Mouse (Mus musculus): Measurements from ENCODE around the gene Thumpd2. TPM values are rescaled to one million over a fixed set of nuclear protein-coding genes. Genes with fewer than 3 reads are reported as not detected.
A peak's percentile ranks its signal among the peaks of the same experiment; 100 is the strongest.

Thumpd2 gene
- polyA plus RNA-seq, 1 experiment from 2014 or later, result 9.0 TPM

DNA sequence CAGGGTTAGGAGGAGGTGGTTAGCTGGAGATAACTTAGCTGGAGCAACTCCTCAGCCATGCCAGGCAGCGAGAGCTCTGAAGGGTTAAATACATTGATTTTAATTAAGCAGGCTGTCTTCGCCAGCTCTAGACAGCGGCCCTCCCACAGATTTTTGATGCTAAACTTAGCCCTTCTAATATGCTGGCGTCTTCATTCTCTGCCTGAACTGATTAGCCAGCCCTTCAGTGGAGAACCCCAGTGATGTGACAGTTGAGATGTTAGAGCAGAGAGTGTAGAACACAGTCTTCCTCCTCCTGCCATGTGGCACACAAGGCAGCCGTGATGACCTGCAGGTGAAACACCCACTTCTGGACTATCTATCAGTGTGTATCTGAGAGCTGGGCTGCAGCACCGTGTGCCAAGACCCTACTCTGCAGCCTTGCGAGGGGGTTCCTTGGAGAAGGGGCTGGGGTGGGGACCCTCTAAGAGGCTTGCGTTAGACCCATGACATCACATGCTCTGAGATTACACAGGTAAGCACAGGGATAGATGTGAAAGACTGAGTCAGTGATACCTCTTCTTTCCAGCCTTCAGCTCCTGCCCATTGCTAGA, 73.3 kb downstream of the Thumpd2 start:
- Histone ChIP-seq H3K4me2 (ENCODE audit: low read length) (no peak overlapping the region), H3K4me3 (replicated peaks; ENCODE audit: low read length) (no peak overlapping the region), H3K27me3 (replicated peaks; ENCODE audit: control insufficient read depth, insufficient read depth, low read length) (no peaks in the 10 kb centered on the region), H3K4me1 (replicated peaks; ENCODE audit: control insufficient read depth, insufficient read depth, low read length) (peaks cover 7% of the 10 kb centered on the region; the same call in 1 of the 2 replicates), H3K27ac (ENCODE audit: low read length) (peak overlapping the region; percentile 66), H3K9me3 (ENCODE audit: control insufficient read depth, low read length) (no peaks in the 10 kb centered on the region), H3K36me3 (ENCODE audit: control insufficient read depth, insufficient read depth) (0 out of 2 replicates have a peak, but pooled peaks cover 3% of the 10 kb centered on the region), H3K9ac (replicated peaks; ENCODE audit: low read depth, low read length) (no peak overlapping the region)
- 46% methylated on average over 8 of the region's 8 CpGs for WGBS
- ATAC-seq, result peak; percentile 82

DNA sequence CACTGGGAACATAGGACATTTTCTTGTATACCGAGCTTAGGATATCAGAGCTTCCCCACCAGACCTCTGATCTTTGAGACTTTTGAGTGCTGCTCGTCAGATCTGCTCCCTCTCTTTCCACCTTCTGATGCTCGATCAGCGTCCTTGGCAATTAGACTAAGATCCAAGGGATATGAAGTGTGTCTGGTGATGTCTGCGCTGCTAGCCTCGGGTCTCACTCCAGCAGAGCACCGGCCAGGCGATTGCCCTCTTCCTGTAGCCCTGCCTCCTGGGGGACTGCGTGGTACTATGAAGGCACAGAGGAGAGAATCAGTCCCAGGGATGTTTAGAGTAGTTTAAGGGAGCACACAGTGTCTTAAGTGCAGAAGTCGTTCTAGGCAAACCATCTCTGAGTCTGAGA, 81.9 kb downstream of the Thumpd2 start:
- WGBS, result 82% methylated on average over 10 of the region's 10 CpGs
- no peaks in the 10 kb centered on the region for H3K36me3 ChIP-seq (ENCODE audit: control insufficient read depth, insufficient read depth)
- H3K9me3 ChIP-seq (ENCODE audit: control insufficient read depth, low read length), result no peaks in the 10 kb centered on the region
- no peak for ATAC-seq
- H3K27ac ChIP-seq (ENCODE audit: low read length), result peak overlapping the region; percentile 93
- peaks cover 17% of the 10 kb centered on the region; the same call in 1 of the 2 replicates for H3K4me1 ChIP-seq (replicated peaks; ENCODE audit: control insufficient read depth, insufficient read depth, low read length)
- H3K9ac ChIP-seq (replicated peaks; ENCODE audit: low read depth, low read length), result no peak overlapping the region
- no peak overlapping the region for H3K4me3 ChIP-seq (replicated peaks; ENCODE audit: low read length)
- H3K4me2 ChIP-seq (ENCODE audit: low read length), result no peak overlapping the region
- H3K27me3 ChIP-seq (replicated peaks; ENCODE audit: control insufficient read depth, insufficient read depth, low read length), result no peaks in the 10 kb centered on the region

DNA sequence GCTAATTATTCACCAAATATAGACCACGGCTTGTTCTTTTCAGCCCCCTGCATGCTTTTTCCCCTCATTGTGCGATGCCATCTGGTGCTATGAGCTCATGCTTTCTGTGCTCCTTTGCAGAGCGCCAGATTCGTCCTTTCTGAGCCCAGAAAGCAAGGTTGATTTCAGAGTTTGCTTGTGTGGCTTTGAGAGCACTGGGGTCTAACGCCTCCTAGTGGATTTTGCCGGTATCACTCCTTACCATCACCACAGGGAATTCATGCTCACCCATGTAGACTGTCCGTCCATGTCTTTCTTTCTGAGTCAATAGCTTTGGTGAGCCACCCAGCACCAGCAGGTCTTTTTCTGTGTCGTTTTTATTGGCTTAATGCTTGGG, 82.5 kb downstream of the Thumpd2 start:
- H3K27ac ChIP-seq (ENCODE audit: low read length), result peak overlapping the region; percentile 93
- WGBS, result 1% methylated on average over 8 of the region's 8 CpGs
- no peaks in the 10 kb centered on the region for H3K27me3 ChIP-seq (replicated peaks; ENCODE audit: control insufficient read depth, insufficient read depth, low read length)
- no peaks in the 10 kb centered on the region for H3K9me3 ChIP-seq (ENCODE audit: control insufficient read depth, low read length)
- no peak overlapping the region for H3K9ac ChIP-seq (replicated peaks; ENCODE audit: low read depth, low read length)
- no peak overlapping the region for H3K4me3 ChIP-seq (replicated peaks; ENCODE audit: low read length)
- peak overlapping the region; percentile 21 for H3K4me2 ChIP-seq (ENCODE audit: low read length)
- peaks cover 21% of the 10 kb centered on the region for H3K4me1 ChIP-seq (replicated peaks; ENCODE audit: control insufficient read depth, insufficient read depth, low read length)
- peak; percentile 91 for ATAC-seq
- no peaks in the 10 kb centered on the region for H3K36me3 ChIP-seq (ENCODE audit: control insufficient read depth, insufficient read depth)

DNA sequence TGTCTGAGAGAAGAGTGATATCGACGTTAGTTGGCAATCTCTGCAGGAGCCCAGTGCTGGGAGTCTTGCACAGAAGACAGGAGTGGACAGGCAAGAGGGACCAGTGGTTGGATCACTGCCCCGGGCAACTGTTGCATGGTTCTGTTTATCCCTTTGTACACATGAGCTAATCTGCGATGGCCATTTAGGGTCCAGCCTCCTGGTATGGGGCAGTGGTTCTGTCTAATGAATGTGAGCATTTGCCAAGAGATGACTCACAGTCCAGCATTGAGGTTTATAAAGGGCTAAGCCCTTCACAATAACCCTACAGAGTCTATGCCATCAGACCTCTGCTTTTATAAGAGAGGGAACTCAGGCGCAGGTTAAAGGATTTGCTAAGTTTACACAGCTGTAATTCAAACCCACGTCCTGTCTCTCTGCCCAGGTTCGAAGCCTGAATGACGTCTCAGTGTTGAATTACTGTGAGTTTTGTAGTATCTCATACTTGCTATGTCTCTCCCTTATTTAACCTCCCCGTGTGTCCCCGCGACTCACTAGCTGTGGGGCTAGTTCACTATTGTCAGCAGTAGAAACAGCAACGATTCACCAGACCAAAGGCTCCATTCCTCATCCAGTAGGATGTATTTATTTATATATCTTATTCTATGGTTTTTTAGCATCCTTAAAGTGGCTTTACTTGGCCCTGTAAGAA, 83.0 kb downstream of the Thumpd2 start:
- 9% methylated on average over 12 of the region's 12 CpGs for WGBS
- 0 out of 2 replicates have a peak overlapping the region, but pooled peaks have one; percentile 10 for H3K9ac ChIP-seq (replicated peaks; ENCODE audit: low read depth, low read length)

DNA sequence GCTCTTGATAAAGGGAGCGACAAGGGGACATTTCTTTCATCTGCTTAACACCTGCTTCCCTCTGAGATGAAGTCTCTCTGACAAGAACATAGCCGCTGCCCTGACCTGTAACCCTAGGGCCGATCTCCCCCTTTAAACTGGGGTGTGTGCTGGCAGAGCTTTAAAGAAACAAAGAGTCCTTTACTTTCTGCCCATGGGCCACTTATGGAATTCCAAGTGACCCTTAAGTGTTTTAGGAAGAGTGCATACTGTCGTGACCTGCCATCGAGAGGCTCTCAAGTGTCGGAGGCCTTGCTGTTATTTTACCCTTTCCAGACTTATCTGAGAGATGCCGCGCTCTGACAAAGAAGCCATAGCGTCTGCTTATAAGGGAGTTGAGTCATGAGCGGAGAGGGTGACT, 84.8 kb downstream of the Thumpd2 start:
- Histone ChIP-seq H3K27me3 (replicated peaks; ENCODE audit: control insufficient read depth, insufficient read depth, low read length) (no peaks in the 10 kb centered on the region), H3K36me3 (ENCODE audit: control insufficient read depth, insufficient read depth) (no peaks in the 10 kb centered on the region), H3K27ac (ENCODE audit: low read length) (no peak overlapping the region), H3K4me2 (ENCODE audit: low read length) (no peak overlapping the region), H3K4me1 (replicated peaks; ENCODE audit: control insufficient read depth, insufficient read depth, low read length) (peaks cover 33% of the 10 kb centered on the region), H3K9ac (replicated peaks; ENCODE audit: low read depth, low read length) (no peak overlapping the region), H3K4me3 (replicated peaks; ENCODE audit: low read length) (no peak overlapping the region), H3K9me3 (ENCODE audit: control insufficient read depth, low read length) (no peaks in the 10 kb centered on the region)
- no peak for ATAC-seq
- WGBS, result 88% methylated on average over 10 of the region's 10 CpGs

More for the DNA sequence above, 83.0 kb downstream of the Thumpd2 start:
- Histone ChIP-seq H3K27me3 (replicated peaks; ENCODE audit: control insufficient read depth, insufficient read depth, low read length) (no peaks in the 10 kb centered on the region), H3K27ac (ENCODE audit: low read length) (peak overlapping the region; percentile 93), H3K4me2 (ENCODE audit: low read length) (peak overlapping the region; percentile 21), H3K9me3 (ENCODE audit: control insufficient read depth, low read length) (no peaks in the 10 kb centered on the region), H3K4me1 (replicated peaks; ENCODE audit: control insufficient read depth, insufficient read depth, low read length) (peaks cover 24% of the 10 kb centered on the region), H3K4me3 (replicated peaks; ENCODE audit: low read length) (no peak overlapping the region), H3K36me3 (ENCODE audit: control insufficient read depth, insufficient read depth) (no peaks in the 10 kb centered on the region)
- ATAC-seq, result peak; percentile 84

DNA sequence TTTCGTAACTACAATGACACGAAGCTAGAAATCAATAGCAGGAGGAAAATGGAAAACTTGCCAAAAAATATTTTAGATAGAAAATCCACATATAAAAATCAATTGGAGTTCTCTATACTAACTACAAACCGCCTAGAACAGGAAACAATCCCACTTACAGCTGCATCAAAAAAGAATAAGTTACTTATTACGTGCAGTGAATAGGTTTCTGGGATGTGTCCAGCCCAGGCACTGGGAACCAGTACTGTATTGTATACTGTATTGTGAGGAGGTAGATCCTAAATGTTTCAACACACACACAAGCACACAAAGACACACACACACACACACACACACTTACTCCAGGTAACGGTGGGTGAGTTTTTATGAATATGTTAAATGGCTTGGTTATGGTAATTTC, 87.6 kb downstream of the Thumpd2 start:
- H3K27me3 ChIP-seq (replicated peaks; ENCODE audit: control insufficient read depth, insufficient read depth, low read length), result no peaks in the 10 kb centered on the region
- H3K4me2 ChIP-seq (ENCODE audit: low read length), result no peak overlapping the region
- no peak for ATAC-seq
- WGBS, result 70% methylated on average over 5 of the region's 5 CpGs
- H3K9ac ChIP-seq (replicated peaks; ENCODE audit: low read depth, low read length), result no peak overlapping the region
- no peaks in the 10 kb centered on the region for H3K36me3 ChIP-seq (ENCODE audit: control insufficient read depth, insufficient read depth)
- no peak overlapping the region for H3K27ac ChIP-seq (ENCODE audit: low read length)
- H3K4me3 ChIP-seq (replicated peaks; ENCODE audit: low read length), result no peak overlapping the region
- H3K4me1 ChIP-seq (replicated peaks; ENCODE audit: control insufficient read depth, insufficient read depth, low read length), result peaks cover 26% of the 10 kb centered on the region
- no peaks in the 10 kb centered on the region for H3K9me3 ChIP-seq (ENCODE audit: control insufficient read depth, low read length)

Other genes with a start within 250 kb of the Thumpd2 start
- 36.3 and 41.4 TPM in 2 replicates for gene Tmem178, start 120.5 kb downstream of the Thumpd2 start, polyA plus RNA-seq (2015; fragmentation: Nextera tagmentation; extraction: Ambion mirVana)